Mouse (Mus musculus) olfactory bulb, adult 2 months (tissue): ENCODE data around the gene Ncaph.

Experiments used
- CTCF ChIP-seq: fragments of 200-500 bp; IDR thresholded peaks from 2 replicates; pipeline ENCODE4 v1.5.1; 2012; ENCODE audit warnings: low read depth, mild to moderate bottlenecking, low read length, moderate library complexity; ENCODE audit not compliant: insufficient read depth
- POLR2A ChIP-seq: fragments of 200-500 bp; IDR thresholded peaks from 2 replicates; pipeline ENCODE4 v1.6.1; 2012; ENCODE audit warnings: mild to moderate bottlenecking, low read depth, low read length, moderate library complexity; ENCODE audit not compliant: insufficient read depth

DNA sequence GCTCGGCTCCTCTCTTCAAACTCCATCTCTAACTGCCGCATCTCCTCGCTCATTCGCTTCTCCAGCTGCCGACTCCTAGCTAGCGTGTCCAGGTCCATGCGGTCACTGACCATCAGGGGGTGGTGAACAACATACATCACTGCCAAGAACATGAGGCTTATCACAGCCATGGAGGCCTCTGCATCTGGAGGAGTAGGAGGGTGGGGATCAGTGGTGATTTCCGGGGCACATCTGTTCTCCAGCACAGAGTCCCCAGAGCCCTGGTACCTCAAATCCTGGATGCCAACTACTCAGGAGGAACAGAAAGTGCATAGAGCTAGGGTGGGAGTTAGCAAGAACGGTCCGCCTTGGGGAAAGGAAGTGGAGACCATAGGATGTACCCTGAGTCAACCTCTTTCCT is 8.3 kb upstream of the Ncaph start:
- TF ChIP-seq CTCF (no peak), POLR2A (no peak)
